Mouse (Mus musculus) frontal cortex, adult 2 months (tissue): ENCODE measurements at regions not wholly inside any gene's neighbourhood (a gene's known extent, or its start where the extent isn't known, plus 50 kb on each side); places are given as distances from the start of the nearest gene placed in this dataset.

Experiments used
- DNase-seq, 2 experiments: peaks; one replicate each; pipeline ENCODE4 v3.0.0; 2022; ENCODE audit warnings: low spot score in 1 of 2; ENCODE audit errors: extremely low spot score in 1 of 2

DNA sequence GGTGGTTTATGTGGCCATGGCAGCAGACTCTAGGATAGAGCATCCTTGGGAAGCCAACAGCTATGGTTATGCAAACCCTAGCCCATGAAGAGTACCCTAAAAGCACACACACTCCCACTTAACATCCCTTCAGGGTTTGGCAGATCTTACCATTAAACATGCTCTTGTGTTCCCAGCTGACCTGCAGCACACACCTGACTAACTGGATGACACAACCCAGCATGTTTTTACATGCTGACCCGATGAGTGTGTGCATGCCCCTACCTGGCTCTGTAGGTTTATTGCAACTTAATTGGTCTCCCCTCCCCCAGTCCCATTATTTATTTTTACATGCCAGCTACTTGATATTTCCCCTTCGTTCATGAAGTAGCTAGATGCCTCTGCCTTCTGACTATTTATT lies 339.0 kb downstream of the Bcor start:
- no peak for DNase-seq

DNA sequence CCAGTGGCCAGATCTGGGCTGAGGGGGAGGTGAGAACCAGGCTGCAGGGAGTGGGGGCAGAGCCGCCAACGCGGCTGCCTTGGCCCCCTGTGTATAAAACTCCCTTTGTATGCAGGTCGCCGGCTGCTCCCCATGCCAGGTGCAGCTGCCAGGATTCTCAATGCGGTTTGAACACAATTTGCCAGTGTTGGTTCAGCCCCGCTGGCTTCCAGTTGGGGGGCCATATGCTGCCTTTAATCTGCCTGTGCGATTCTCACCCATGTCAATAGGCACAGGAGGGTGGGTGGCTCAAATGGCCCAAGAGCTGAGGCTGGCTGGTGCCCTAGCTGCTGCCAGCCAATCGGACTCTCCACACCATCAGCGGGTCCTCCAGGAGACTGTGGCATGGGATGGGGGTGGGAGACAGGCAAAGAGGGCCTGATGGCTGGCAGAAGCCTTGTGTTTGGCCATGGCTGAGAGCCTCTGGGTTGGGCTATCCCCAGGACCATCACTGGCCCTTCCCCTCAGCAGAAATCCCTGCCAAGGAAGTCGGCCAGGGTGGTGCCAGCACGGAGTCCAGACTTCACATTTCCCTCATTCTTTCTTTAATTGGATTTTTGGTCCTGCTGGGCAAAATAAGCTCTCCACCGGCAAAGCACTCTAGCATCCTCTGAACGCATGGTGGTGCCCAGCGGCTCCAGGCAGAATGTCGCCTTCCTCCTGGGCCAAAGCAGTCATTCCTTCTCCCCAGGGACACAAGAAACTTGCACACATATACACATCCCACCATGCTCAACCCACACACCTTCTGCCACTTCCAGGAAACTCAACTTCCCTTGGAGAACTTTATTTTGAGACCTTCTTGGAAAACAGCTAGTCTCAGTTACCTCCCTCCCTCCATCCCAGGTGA lies 338.0 kb downstream of the Bcor start:
- peak in 1 of 2 experiments; percentile 53 for DNase-seq

DNA sequence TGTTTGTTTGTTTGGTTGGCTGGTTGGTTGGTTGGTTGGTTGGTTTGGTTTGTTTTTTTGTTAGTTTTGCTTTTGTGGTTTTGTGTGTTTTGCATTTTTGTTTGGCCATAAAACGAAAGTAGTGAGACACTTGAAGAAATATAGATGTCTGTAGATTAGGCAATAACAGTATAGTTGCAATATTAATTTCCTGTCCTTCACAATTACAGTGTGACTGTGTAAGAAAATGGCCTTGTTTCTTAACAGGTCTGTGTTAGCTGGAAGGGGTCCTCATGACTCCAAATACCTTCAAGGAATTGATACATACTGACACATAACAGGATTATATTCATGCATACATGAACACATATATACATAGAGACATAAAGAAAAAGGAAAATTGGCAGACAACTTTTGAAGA lies 334.2 kb downstream of the Bcor start:
- DNase-seq, result no peak

DNA sequence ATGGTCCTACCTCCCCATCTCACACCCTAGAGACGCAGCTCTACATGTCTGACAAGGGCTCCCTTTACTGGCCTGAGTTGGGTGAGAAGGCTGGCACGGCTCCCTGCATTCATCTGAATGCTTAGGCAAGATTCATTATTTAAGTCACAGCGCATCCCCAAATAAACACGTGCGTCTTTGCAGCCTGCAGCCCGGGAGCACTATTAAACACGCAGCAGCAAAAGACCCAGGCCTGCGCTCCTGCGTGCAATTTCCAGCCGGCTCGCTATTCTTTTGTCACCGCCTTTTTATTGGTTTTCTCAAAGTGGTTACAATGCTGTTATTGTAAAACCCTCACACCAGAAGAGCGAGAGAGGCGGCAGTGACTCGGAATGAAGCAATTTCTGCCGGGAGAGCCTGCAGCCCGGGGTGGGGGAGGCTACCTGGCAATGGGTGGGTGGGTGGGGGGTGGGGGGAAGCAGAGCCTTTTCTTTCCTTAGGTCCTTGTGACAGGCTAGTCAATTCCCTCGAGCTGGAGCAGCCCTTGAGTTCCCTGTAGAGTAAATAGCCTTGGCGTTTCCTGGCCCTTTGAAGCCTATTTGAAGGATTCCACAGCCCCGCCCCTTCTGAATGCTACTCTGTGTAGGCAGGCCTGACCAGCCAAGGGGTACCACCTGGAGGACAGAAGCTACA lies 333.3 kb downstream of the Bcor start:
- DNase-seq, result peak in 1 of 2 experiments; percentile 21

DNA sequence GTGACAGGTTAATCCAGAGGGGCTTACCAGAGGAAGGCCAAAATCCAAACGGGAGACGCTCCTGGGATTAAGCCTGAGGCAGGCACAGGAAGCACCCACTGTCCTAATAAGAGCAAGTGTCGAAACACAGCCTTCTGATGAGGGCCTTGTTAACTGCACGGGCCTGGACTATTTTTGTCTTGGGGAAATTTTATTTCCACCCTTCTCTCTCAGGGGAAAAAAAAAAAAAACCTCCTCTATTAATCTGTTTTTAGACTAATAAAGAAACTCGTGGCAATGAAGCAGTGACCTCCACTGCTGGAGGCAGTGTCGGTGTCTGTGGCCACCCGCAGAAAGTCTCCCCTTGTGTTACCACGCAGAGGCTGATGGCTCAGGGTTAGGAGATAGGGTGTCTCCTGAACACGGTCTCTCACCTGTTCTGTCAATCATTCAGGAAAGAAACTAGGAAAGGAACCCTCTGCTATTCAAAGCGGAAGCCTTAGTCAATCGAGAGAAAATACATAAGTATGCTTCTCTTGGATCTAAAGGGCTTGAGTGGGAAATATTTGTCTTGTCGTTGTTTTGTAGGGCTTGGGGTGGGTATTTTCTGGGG lies 330.6 kb downstream of the Bcor start:
- DNase-seq, result no peak

DNA sequence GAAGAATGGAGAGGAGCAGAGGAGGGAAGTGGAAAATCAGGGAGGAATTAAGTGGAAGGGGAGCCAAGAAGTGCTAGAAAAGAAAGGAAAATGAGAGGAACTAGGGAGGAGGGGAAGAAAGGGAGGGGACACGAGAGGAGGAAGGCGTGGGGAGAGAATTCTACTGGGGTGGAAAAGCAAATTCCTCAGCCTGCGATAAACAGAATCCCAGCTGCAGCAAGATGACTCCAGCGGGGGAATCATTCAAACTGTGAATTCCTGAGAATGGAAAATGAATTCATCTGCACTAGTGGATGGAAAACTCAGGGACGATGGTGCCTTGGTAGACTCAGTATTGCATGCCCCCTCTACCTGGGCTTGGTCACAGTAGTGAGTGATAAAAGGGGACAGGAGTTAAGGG lies 322.6 kb downstream of the Bcor start:
- DNase-seq, result no peak

DNA sequence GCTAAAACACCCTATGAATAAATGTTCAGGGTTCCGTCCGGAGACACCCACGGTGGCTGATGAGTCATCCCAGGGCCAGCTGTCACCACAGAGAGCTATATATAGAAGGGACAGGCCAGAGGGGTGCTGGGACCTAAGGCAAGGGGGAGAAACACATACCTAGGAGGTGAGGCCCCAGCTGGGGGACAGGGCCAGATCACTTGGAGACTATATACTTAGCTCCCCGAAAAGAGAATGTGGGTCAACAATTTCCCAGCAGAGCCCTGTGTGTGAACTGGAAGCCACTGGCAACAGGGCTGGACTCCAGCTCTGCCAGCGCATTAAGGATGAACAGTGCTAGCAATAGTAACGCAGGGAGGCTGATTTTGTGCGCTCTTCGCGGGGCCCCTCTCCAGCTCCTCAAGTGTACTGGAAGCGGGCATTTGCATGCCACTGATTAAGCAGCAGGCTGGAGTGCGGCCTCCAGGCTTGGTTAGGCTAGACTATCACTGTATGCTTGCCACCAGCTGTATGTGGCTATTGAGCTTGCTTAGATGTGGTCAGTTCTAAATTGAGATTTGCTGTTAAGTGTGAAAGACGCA lies 320.4 kb downstream of the Bcor start:
- DNase-seq, result peak in 1 of 2 experiments; percentile 47

DNA sequence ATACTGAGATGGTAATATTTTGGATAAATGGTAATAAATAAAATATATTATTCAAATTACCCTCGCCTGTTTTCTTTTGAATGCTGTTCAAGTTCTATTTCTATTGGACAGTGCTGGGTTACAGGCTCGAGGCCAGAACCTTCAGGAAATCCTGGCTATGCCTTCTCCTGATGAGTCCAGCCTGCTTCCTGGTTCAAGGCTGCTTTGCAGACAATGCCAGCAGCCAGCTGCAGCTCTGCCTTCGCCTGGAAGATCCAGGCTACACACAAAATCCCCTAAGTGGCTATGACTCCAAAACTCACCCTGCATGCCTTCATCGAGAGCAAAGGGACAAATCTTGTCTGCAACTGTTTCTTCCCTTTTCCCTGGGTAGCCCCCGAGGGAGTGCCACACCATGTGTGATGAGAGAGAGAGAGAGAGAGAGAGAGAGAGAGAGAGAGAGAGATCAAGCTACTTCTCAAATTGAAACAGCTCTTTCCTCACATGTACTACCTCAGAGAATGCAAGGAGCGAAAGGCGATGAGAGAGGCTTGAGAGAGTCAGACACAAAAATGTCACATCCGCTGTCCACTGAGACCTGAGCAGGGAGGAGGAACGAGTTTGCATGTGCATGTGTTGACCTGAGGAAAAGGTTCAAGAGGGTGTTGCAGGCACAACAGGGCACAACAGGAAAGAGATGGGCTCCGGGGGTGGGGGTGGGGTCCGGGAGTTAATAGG lies 319.7 kb downstream of the Bcor start:
- no peak for DNase-seq

DNA sequence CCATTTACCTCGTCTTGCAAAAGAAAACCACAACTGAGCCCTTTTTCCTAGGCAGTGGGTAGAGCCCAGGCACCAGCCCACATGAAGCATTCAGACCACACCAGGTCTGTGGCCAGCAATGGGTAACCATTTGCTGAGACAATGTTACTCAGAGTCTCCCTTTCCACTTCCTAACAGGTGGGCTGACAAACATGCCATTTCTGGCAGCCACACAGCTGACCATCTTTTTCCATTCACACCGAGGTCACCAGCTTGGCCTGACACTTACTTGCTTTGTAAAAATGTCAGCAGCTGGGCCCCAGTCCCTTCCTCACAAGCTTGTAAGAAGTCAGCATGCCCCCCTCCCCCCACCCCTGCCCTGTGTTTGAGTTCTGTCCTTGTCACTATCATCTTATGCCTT lies 314.6 kb downstream of the Bcor start:
- no peak for DNase-seq

DNA sequence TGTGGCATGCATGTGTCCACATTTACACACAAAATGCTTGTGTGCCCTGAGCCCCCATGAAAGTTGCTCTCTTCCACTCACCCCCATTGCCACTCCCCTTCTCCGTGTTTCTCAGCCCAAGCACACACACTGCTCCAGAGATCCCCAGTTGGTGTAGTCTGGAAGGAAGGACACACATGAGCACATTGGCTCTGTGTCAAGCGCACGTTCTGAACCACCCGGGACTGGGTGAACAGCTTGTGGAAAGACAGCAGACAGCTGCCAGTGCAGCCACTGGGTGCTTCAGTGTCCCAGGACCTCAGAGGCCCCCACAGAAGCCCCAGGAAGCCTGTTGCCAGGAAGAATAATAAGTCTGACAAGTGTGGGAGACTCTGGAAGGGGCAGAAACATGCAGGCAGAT lies 304.2 kb downstream of the Bcor start:
- no peak for DNase-seq

DNA sequence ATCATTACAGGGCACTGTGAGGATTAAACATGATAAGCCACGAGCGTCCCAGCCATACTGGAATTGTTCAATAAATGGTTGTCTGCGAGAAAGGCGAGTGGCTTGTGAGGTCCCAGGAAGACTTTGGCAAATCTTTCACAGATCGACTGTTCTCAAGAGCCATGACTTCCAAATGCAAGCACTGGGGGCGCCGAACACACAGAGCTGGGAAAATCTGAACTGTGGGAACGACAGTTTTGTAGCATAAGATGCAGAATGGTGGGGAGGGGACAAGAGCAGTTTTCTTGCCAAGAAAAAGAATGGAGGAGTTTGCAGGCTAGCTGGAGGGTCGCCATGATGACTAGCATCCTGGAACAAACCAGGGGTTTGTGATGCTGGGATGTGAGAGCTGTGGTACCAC lies 300.8 kb downstream of the Bcor start:
- DNase-seq, result no peak

DNA sequence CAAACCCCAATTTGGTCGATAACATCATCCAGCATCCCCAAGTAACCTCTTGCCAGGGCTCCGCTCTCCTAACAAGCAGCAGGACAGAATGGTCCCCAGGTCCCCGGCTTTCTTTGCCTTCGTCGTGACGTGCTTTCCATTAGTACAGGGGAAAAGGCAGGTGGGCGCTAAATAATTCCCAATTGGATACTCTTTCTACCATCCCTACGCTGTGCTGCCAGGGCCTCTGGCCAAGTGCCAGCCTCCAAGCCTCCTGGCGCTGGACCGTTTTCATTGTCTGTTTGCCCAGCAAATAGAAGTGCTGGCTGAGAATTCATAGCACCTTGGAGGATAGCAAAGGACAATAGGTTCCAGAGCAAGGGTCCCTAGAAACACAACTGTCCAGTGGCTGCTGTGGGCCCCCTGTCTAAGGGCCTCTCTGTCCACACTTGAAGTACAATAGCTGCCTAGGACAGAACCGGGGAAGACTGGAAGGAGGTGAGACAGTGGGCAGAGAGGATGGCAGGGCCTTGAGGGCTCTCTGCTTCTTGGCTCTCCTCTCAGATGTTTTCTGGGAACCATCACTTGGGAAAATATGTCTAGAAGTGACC lies 298.9 kb downstream of the Bcor start:
- no peak for DNase-seq

DNA sequence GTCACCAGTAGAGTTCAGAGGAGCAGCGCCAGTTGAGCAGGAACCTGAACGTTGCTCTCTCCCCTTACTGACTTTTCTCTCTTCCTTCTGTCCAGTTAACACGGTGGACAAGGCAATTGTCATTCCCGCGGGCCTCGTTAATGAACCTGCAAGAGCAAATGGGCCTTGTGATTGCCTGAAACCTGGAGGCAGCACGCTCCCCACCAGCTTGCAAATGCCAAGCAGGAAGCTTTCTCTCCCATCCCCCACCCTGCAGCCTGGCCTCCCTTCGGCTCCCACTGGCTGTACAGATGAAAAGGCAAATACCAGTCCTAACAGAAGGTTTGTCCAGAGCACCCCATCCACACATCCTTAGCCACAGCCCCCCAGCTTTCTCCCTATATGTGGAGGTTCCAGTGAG lies 298.3 kb downstream of the Bcor start:
- no peak for DNase-seq

DNA sequence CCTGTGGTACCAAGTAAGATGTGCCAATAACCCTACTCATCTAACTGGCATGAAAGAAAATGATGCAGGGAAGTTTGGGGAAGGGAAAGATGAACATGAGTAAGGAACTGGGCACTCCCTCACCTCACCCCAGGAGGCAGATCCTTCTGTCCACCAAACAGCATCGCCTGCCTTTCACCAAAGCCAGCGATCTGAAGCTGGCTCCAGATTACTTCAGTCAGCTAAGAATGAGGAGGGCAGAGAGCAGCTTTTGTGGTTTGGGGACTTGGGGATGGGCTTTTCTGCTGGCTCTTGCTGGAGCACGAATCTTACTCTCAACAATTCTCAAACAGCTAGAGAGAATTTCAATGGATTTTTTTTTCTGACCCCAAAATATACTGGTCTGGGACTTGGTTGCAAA lies 297.0 kb downstream of the Bcor start:
- no peak for DNase-seq

DNA sequence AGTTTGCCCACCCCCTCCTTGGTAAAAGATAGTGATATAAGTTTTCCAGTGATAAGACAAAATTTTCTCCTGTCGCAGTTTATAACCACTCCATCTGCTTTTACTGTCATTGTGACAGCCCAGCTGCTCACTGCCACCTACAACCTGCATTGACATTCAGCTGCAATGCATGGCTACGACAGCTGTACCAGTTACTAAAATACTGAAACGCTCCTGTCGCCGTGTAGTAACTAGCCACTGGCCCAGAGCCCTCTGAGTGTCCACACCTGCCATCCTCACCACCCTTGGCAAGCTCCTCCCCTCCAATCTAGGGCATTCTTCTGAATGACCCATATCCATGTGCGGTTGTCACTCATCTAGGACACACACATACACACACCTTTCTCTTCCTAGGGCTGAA lies 286.2 kb downstream of the Bcor start:
- DNase-seq, result no peak

DNA sequence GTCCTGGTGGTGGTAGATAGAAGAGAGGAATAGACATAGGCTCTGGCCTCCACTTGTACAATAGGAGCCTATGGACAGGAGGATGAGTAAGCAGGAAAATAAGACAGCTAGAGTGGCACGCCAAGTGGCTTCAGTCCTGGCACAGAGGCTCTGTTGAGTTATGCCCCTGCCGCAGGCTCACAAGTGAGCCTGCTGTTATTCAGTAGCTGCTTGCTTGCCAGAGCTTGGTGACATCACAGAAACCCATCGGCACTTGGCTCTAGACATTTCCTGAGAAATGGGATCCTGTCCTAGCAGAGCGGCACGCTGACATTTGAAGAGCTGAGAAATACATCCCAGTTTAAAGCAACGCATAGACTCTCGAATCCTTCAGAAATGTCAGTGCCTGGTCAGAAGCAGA lies 283.5 kb downstream of the Bcor start:
- DNase-seq, result no peak

DNA sequence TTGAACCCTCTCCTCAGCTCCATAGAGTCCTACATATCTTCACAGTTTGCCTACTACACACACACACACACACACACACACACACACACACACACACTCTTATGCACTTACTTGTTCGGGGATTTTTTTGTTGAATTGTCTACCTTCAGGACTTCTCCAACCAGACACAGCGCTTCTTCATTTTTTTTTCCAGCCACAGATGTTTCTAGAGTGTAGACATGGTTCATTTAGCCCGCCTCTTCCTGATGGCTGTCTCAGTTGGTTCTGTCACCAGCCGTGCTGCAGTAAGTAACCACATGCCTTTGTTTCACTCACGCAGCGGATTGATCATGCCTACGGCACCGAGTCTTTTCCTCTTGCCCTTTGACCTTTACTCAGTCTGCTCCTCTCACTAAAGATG lies 282.1 kb downstream of the Bcor start:
- no peak for DNase-seq

DNA sequence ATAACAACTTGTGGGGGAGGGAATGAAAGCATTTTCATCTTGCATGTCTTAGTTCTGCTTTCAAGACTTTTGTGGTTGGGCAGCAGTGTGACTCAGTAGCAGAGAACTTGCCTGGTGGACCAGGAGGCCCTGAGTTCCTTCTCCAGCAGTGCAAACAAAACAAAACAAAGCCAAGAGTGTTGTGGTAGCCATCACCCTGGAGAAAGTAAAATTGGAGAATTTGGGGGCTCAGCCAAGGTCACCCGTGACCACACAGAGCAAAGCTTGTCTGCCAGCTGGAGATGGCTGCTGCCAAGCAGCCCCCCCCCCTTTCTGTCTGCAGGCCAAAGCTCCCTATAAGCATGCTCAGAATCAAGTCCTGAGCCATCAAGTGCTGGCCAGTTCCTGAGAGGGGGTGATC lies 279.2 kb downstream of the Bcor start:
- no peak for DNase-seq

DNA sequence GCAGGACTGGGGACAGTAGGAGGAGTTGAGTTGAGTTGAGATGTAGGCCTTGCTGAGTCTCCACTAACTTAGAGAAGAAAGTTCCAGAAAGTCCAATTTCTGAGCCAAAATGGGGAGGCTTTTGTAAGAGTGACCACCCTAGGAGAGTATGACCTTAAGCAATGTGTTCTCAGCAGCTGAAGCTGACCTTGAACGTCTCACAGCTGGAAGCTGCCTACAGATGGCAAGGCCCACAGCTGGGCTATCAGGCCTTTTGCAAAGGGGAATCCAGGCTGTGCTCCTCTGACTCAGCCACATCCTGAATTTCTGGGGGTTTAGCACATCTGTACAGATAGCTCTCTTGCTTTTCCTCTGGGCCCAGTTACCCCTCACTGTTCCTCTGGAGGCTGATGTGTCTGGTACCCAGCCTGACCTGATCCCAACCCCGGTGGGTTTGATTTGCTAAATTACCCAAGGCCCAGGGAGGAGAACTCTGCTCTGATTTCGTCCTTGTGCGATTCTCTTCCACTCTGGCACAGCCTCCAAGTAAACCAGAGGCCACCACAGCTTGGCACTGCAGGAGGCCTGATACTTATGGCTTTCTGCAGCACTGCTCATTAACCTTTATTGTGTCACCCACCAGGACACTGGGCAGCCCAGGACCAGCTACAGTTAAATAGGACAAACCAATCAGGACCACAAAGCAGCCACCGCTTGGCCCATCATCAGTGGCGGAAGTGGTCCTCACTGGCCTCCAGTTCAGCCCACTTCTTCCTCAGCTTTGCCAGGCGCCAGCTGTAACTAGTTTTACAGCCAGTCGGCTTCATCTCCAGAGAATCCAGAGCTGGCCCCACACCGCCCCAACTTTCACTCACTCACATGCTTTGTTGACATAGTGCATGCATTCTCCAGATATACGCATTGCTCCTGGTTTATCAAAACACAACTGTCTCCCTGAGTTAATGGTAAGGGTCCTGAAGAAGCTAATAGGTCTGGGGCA lies 276.1 kb downstream of the Bcor start:
- DNase-seq, result no peak
